Mouse (Mus musculus): ENCODE results near the gene Pdcd1lg2. TPM values are rescaled to one million over a fixed set of nuclear protein-coding genes. Genes with fewer than 3 reads are reported as not detected.

Gene Pdcd1lg2
- polyA plus RNA-seq, 1 experiment = not detected

- Histone ChIP-seq H3K4me3 (no peak overlapping the region), H3K27me3 (ENCODE audit: control insufficient read depth, insufficient read depth, insufficient read length) (no peaks in the 10 kb centered on the region)
- TF ChIP-seq TCF3 (IDR thresholded peaks at IDR 0.05; ENCODE audit: insufficient read length, low read depth) (no peak), USF1 (IDR thresholded peaks at IDR 0.05; ENCODE audit: low read depth) (no peak), MYOD1 (IDR thresholded peaks at IDR 0.05; ENCODE audit: control insufficient read depth in 1 of 3, insufficient read length in 2 of 3, low read depth in 2 of 3) (no peak), POLR2AphosphoS2 (IDR thresholded peaks at IDR 0.05; ENCODE audit: insufficient read length, low read depth) (no peak), E2F4 (IDR thresholded peaks at IDR 0.05; ENCODE audit: insufficient read depth) (no peak), MAX (IDR thresholded peaks at IDR 0.05; ENCODE audit: low read depth) (no peak), CEBPB (IDR thresholded peaks at IDR 0.05; ENCODE audit: insufficient read depth, poor library complexity, severe bottlenecking) (no peak), REST (IDR thresholded peaks at IDR 0.05; ENCODE audit: insufficient read depth, insufficient read length) (no peak), TCF12 (IDR thresholded peaks at IDR 0.05; ENCODE audit: insufficient read depth, poor library complexity, severe bottlenecking) (no peak), POLR2A (IDR thresholded peaks at IDR 0.05; ENCODE audit: insufficient read length, low read depth) (no peak), MYOG (IDR thresholded peaks at IDR 0.05; ENCODE audit: control insufficient read depth in 1 of 3, insufficient read depth in 1 of 3, insufficient read length in 2 of 3, low read depth in 2 of 3) (no peak)
These were observed 31.8 kb downstream of the Pdcd1lg2 start for GRCm38 (mm10) chr19:29442492-29442891.

GRCm38 (mm10) chr19:29444364-29444763, 33.6 kb downstream of the Pdcd1lg2 start:
- TF ChIP-seq SRF (IDR thresholded peaks at IDR 0.05; ENCODE audit: control insufficient read depth, insufficient read length, low read depth) (no peak), MYOD1 (IDR thresholded peaks at IDR 0.05; ENCODE audit: control insufficient read depth in 1 of 3, insufficient read length in 2 of 3, low read depth in 2 of 3) (no peak), REST (IDR thresholded peaks at IDR 0.05; ENCODE audit: insufficient read depth, insufficient read length) (no peak), CEBPB (IDR thresholded peaks at IDR 0.05; ENCODE audit: insufficient read depth, poor library complexity, severe bottlenecking) (no peak)
- no peak overlapping the region for H3K4me3 ChIP-seq
- H3K79me2 ChIP-seq (ENCODE audit: control insufficient read depth, insufficient read depth) = no peaks in the 10 kb centered on the region
- no peaks in the 10 kb centered on the region for H3K27me3 ChIP-seq (ENCODE audit: control insufficient read depth, insufficient read depth, insufficient read length)
- H3K4me2 ChIP-seq (ENCODE audit: low read depth) = no peak overlapping the region
- no peak overlapping the region for H3ac ChIP-seq (ENCODE audit: control insufficient read depth, insufficient read length)
- no peaks in the 10 kb centered on the region for H3K36me3 ChIP-seq (ENCODE audit: control insufficient read depth, insufficient read depth)

More at GRCm38 (mm10) chr19:29442492-29442891, 31.8 kb downstream of the Pdcd1lg2 start:
- Histone ChIP-seq H3ac (ENCODE audit: control insufficient read depth, insufficient read length) (no peak overlapping the region), H3K4me2 (ENCODE audit: low read depth) (no peak overlapping the region), H3K79me2 (ENCODE audit: control insufficient read depth, insufficient read depth) (no peaks in the 10 kb centered on the region), H3K36me3 (ENCODE audit: control insufficient read depth, insufficient read depth) (no peaks in the 10 kb centered on the region)

GRCm38 (mm10) chr19:29448373-29448772, 37.7 kb downstream of the Pdcd1lg2 start:
- peaks cover 5% of the 10 kb centered on the region for H3K27me3 ChIP-seq (ENCODE audit: control insufficient read depth, insufficient read depth, insufficient read length)
- no peak overlapping the region for H3ac ChIP-seq (ENCODE audit: control insufficient read depth, insufficient read length)
- TF ChIP-seq CEBPB (IDR thresholded peaks at IDR 0.05; ENCODE audit: insufficient read depth, poor library complexity, severe bottlenecking) (no peak), POLR2AphosphoS2 (IDR thresholded peaks at IDR 0.05; ENCODE audit: insufficient read length, low read depth) (no peak), TCF12 (IDR thresholded peaks at IDR 0.05; ENCODE audit: insufficient read depth, poor library complexity, severe bottlenecking) (no peak), TCF3 (IDR thresholded peaks at IDR 0.05; ENCODE audit: insufficient read length, low read depth) (no peak), POLR2A (IDR thresholded peaks at IDR 0.05; ENCODE audit: insufficient read length, low read depth) (no peak), MYOD1 (IDR thresholded peaks at IDR 0.05; ENCODE audit: control insufficient read depth in 1 of 3, insufficient read length in 2 of 3, low read depth in 2 of 3) (no peak), MAX (IDR thresholded peaks at IDR 0.05; ENCODE audit: low read depth) (no peak), SRF (IDR thresholded peaks at IDR 0.05; ENCODE audit: control insufficient read depth, insufficient read length, low read depth) (no peak), REST (IDR thresholded peaks at IDR 0.05; ENCODE audit: insufficient read depth, insufficient read length) (no peak), USF1 (IDR thresholded peaks at IDR 0.05; ENCODE audit: low read depth) (no peak), E2F4 (IDR thresholded peaks at IDR 0.05; ENCODE audit: insufficient read depth) (no peak), MYOG (IDR thresholded peaks at IDR 0.05; ENCODE audit: control insufficient read depth in 1 of 3, insufficient read depth in 1 of 3, insufficient read length in 2 of 3, low read depth in 2 of 3) (no peak)
- H3K36me3 ChIP-seq (ENCODE audit: control insufficient read depth, insufficient read depth) = no peaks in the 10 kb centered on the region
- H3K4me2 ChIP-seq (ENCODE audit: low read depth) = no peak overlapping the region
- H3K79me2 ChIP-seq (ENCODE audit: control insufficient read depth, insufficient read depth) = no peaks in the 10 kb centered on the region
- no peak overlapping the region for H3K4me3 ChIP-seq

- Histone ChIP-seq H3K4me3 (no peak overlapping the region), H3K4me2 (ENCODE audit: low read depth) (no peak overlapping the region), H3ac (ENCODE audit: control insufficient read depth, insufficient read length) (no peak overlapping the region), H3K27me3 (ENCODE audit: control insufficient read depth, insufficient read depth, insufficient read length) (peaks cover 8% of the 10 kb centered on the region), H3K79me2 (ENCODE audit: control insufficient read depth, insufficient read depth) (no peaks in the 10 kb centered on the region), H3K36me3 (ENCODE audit: control insufficient read depth, insufficient read depth) (no peaks in the 10 kb centered on the region)
- no peak for TF ChIP-seq MYOD1 (IDR thresholded peaks at IDR 0.05; ENCODE audit: control insufficient read depth in 1 of 3, insufficient read length in 2 of 3, low read depth in 2 of 3)
- TF ChIP-seq TCF12 (IDR thresholded peaks at IDR 0.05; ENCODE audit: insufficient read depth, poor library complexity, severe bottlenecking) = no peak
- no peak for TF ChIP-seq POLR2AphosphoS2 (IDR thresholded peaks at IDR 0.05; ENCODE audit: insufficient read length, low read depth)
- no peak for TF ChIP-seq TCF3 (IDR thresholded peaks at IDR 0.05; ENCODE audit: insufficient read length, low read depth)
- TF ChIP-seq MYOG (IDR thresholded peaks at IDR 0.05; ENCODE audit: control insufficient read depth in 1 of 3, insufficient read depth in 1 of 3, insufficient read length in 2 of 3, low read depth in 2 of 3) = no peak
- TF ChIP-seq USF1 (IDR thresholded peaks at IDR 0.05; ENCODE audit: low read depth) = no peak
- TF ChIP-seq CEBPB (IDR thresholded peaks at IDR 0.05; ENCODE audit: insufficient read depth, poor library complexity, severe bottlenecking) = no peak
- no peak for TF ChIP-seq SRF (IDR thresholded peaks at IDR 0.05; ENCODE audit: control insufficient read depth, insufficient read length, low read depth)
- no peak for TF ChIP-seq REST (IDR thresholded peaks at IDR 0.05; ENCODE audit: insufficient read depth, insufficient read length)
- no peak for TF ChIP-seq E2F4 (IDR thresholded peaks at IDR 0.05; ENCODE audit: insufficient read depth)
- TF ChIP-seq POLR2A (IDR thresholded peaks at IDR 0.05; ENCODE audit: insufficient read length, low read depth) = no peak
These were observed 39.7 kb downstream of the Pdcd1lg2 start for GRCm38 (mm10) chr19:29450376-29450775.

- Histone ChIP-seq H3K79me2 (ENCODE audit: control insufficient read depth, insufficient read depth) (no peaks in the 10 kb centered on the region), H3K4me3 (no peak overlapping the region), H3K4me2 (ENCODE audit: low read depth) (no peak overlapping the region), H3K27me3 (ENCODE audit: control insufficient read depth, insufficient read depth, insufficient read length) (peaks cover 10% of the 10 kb centered on the region), H3ac (ENCODE audit: control insufficient read depth, insufficient read length) (no peak overlapping the region), H3K36me3 (ENCODE audit: control insufficient read depth, insufficient read depth) (no peaks in the 10 kb centered on the region)
- TF ChIP-seq SRF (IDR thresholded peaks at IDR 0.05; ENCODE audit: control insufficient read depth, insufficient read length, low read depth) = no peak
- no peak for TF ChIP-seq POLR2A (IDR thresholded peaks at IDR 0.05; ENCODE audit: insufficient read length, low read depth)
- no peak for TF ChIP-seq REST (IDR thresholded peaks at IDR 0.05; ENCODE audit: insufficient read depth, insufficient read length)
- TF ChIP-seq USF1 (IDR thresholded peaks at IDR 0.05; ENCODE audit: low read depth) = no peak
- TF ChIP-seq MAX (IDR thresholded peaks at IDR 0.05; ENCODE audit: low read depth) = no peak
- no peak for TF ChIP-seq POLR2AphosphoS2 (IDR thresholded peaks at IDR 0.05; ENCODE audit: insufficient read length, low read depth)
- TF ChIP-seq MYOD1 (IDR thresholded peaks at IDR 0.05; ENCODE audit: control insufficient read depth in 1 of 3, insufficient read length in 2 of 3, low read depth in 2 of 3) = no peak
- no peak for TF ChIP-seq TCF3 (IDR thresholded peaks at IDR 0.05; ENCODE audit: insufficient read length, low read depth)
- TF ChIP-seq CEBPB (IDR thresholded peaks at IDR 0.05; ENCODE audit: insufficient read depth, poor library complexity, severe bottlenecking) = no peak
- TF ChIP-seq E2F4 (IDR thresholded peaks at IDR 0.05; ENCODE audit: insufficient read depth) = no peak
These were observed 43.5 kb downstream of the Pdcd1lg2 start for GRCm38 (mm10) chr19:29454141-29454601.
